Mouse (Mus musculus): Measurements from ENCODE around the gene Actn3. TPM values are rescaled to one million over a fixed set of nuclear protein-coding genes. Genes with fewer than 3 reads are reported as not detected.

Actn3 gene
- total RNA-seq (2021), result 1 to 10 TPM; 3.1 to 3.9 TPM

GRCm38 (mm10) chr19:4877785-4878184 lies at the start of gene Actn3:
TSS of gene Actn3 (minus strand) at chr19:4877909.
- no peak for DNase-seq (ENCODE audit: extremely low spot score in 1 of 2, low spot score in 2 of 2)
- intact Hi-C loops (cut with DNase I), result no loop called here

- DNase-seq (ENCODE audit: extremely low spot score in 1 of 2, low spot score in 2 of 2), result no peak
- intact Hi-C loops (cut with DNase I), result no loop called here
Measured at GRCm38 (mm10) chr19:4925121-4925860, 47.6 kb upstream of the Actn3 start.

GRCm38 (mm10) chr19:4919652-4920051 lies 41.9 kb upstream of the Actn3 start:
- intact Hi-C loops (cut with DNase I), result no loop called here
- no peak for DNase-seq (ENCODE audit: extremely low spot score in 1 of 2, low spot score in 2 of 2)

GRCm38 (mm10) chr19:4916827-4917226 lies 39.1 kb upstream of the Actn3 start:
- intact Hi-C loops (cut with DNase I), result no loop called here
- no peak for DNase-seq (ENCODE audit: extremely low spot score in 1 of 2, low spot score in 2 of 2)

GRCm38 (mm10) chr19:4915924-4916603 lies 38.4 kb upstream of the Actn3 start:
- no peak for DNase-seq (ENCODE audit: extremely low spot score in 1 of 2, low spot score in 2 of 2)
- intact Hi-C loops (cut with DNase I), result no loop called here

GRCm38 (mm10) chr19:4909376-4909775 lies 31.7 kb upstream of the Actn3 start:
- no peak for DNase-seq (ENCODE audit: extremely low spot score in 1 of 2, low spot score in 2 of 2)
- intact Hi-C loops (cut with DNase I), result loop anchor here (10.0 kb wide), 1 partner anchor 155 kb away; the partner anchor contains the start of gene Rbm4b

- DNase-seq (ENCODE audit: extremely low spot score in 1 of 2, low spot score in 2 of 2), result peak in 1 of 2 experiments; percentile 30
- intact Hi-C loops (cut with DNase I), result loop anchor here (10.0 kb wide), 1 partner anchor 153 kb away; the partner anchor contains the start of gene Rbm4b
Measured at GRCm38 (mm10) chr19:4908107-4908506, 30.4 kb upstream of the Actn3 start.

- DNase-seq (ENCODE audit: extremely low spot score in 1 of 2, low spot score in 2 of 2), result peak; percentile 82 to 88
Measured at GRCm38 (mm10) chr19:4905979-4906794, 28.5 kb upstream of the Actn3 start, which contains the start of gene Bbs1. TSS of gene Bbs1 (minus strand) at chr19:4906628.

GRCm38 (mm10) chr19:4899888-4900287 lies 22.2 kb upstream of the Actn3 start:
- DNase-seq (ENCODE audit: extremely low spot score in 1 of 2, low spot score in 2 of 2), result no peak
- intact Hi-C loops (cut with DNase I), result loop anchor here (10.0 kb wide), 1 partner anchor 145 kb away; the partner anchor contains the start of gene Rbm4b

More at GRCm38 (mm10) chr19:4905979-4906794, 28.5 kb upstream of the Actn3 start, which contains the start of gene Bbs1:
- intact Hi-C loops (cut with DNase I), result loop anchor here (10.0 kb wide), 1 partner anchor 151 kb away; the partner anchor contains the start of gene Rbm4b

- intact Hi-C loops (cut with DNase I), result no loop called here
Measured at GRCm38 (mm10) chr19:4898972-4899371, 21.3 kb upstream of the Actn3 start.

GRCm38 (mm10) chr19:4896780-4897520 lies 19.2 kb upstream of the Actn3 start:
- intact Hi-C loops (cut with DNase I), result no loop called here
- DNase-seq (ENCODE audit: extremely low spot score in 1 of 2, low spot score in 2 of 2), result no peak

More at GRCm38 (mm10) chr19:4898972-4899371, 21.3 kb upstream of the Actn3 start:
- no peak for DNase-seq (ENCODE audit: extremely low spot score in 1 of 2, low spot score in 2 of 2)

- intact Hi-C loops (cut with DNase I), result no loop called here
Measured at GRCm38 (mm10) chr19:4891798-4892197, 14.1 kb upstream of the Actn3 start.

GRCm38 (mm10) chr19:4889791-4890190 lies 12.1 kb upstream of the Actn3 start:
- intact Hi-C loops (cut with DNase I), result no loop called here
- DNase-seq (ENCODE audit: extremely low spot score in 1 of 2, low spot score in 2 of 2), result no peak

More at GRCm38 (mm10) chr19:4891798-4892197, 14.1 kb upstream of the Actn3 start:
- no peak for DNase-seq (ENCODE audit: extremely low spot score in 1 of 2, low spot score in 2 of 2)

GRCm38 (mm10) chr19:4883961-4884360 lies 6.3 kb upstream of the Actn3 start:
- no peak for DNase-seq (ENCODE audit: extremely low spot score in 1 of 2, low spot score in 2 of 2)
- intact Hi-C loops (cut with DNase I), result no loop called here

- intact Hi-C loops (cut with DNase I), result no loop called here
- no peak for DNase-seq (ENCODE audit: extremely low spot score in 1 of 2, low spot score in 2 of 2)
Measured at GRCm38 (mm10) chr19:4879324-4879703, 1.6 kb upstream of the Actn3 start.

- DNase-seq (ENCODE audit: extremely low spot score in 1 of 2, low spot score in 2 of 2), result peak; percentile 96
- intact Hi-C loops (cut with DNase I), result no loop called here
Measured at GRCm38 (mm10) chr19:4878405-4879323, 955 bp upstream of the Actn3 start, which contains the start of gene Zdhhc24. TSS of gene Zdhhc24 (plus strand) at chr19:4878668.

- intact Hi-C loops (cut with DNase I), result no loop called here
- DNase-seq (ENCODE audit: extremely low spot score in 1 of 2, low spot score in 2 of 2), result no peak
Measured at GRCm38 (mm10) chr19:4876755-4877154, 954 bp downstream of the Actn3 start.
